Mouse (Mus musculus) frontal cortex, postnatal 36 days (tissue): ENCODE measurements at regions not wholly inside any gene's neighbourhood (a gene's known extent, or its start where the extent isn't known, plus 50 kb on each side); places are given as distances from the start of the nearest gene placed in this dataset.

ENCODE experiments used
- DNase-seq, 2 experiments: peaks; one replicate each; pipeline ENCODE4 v3.0.0; 2022; ENCODE audit warnings: low spot score in 2 of 2

GRCm38 (mm10) chr6:70714239-70714638 lies 77.8 kb downstream of the Rpia start:
- DNase-seq: peak; percentile 71 to 82

DNA sequence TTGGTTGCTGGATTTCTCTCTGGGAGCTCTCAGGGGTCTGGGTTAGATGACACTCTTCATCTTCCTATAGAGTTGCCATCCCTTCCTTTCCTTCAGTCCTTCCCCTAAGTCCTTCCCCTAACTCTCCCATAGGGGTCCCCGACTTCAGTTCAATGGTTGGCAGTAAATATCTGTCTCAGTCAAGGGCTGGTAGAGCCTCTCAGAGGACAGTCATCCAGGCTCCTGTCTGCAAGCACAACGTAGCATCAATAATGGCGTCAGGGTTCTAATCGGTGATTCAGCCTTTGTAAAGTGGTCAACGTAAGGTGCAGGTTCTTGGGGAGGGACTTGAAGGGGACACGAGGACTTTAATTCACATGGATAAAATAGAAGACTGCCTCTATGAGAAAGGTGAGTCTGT lies 78.4 kb downstream of the Rpia start:
- DNase-seq: no peak

GRCm38 (mm10) chr6:70713118-70713517 lies 78.9 kb downstream of the Rpia start:
- DNase-seq: no peak

DNA sequence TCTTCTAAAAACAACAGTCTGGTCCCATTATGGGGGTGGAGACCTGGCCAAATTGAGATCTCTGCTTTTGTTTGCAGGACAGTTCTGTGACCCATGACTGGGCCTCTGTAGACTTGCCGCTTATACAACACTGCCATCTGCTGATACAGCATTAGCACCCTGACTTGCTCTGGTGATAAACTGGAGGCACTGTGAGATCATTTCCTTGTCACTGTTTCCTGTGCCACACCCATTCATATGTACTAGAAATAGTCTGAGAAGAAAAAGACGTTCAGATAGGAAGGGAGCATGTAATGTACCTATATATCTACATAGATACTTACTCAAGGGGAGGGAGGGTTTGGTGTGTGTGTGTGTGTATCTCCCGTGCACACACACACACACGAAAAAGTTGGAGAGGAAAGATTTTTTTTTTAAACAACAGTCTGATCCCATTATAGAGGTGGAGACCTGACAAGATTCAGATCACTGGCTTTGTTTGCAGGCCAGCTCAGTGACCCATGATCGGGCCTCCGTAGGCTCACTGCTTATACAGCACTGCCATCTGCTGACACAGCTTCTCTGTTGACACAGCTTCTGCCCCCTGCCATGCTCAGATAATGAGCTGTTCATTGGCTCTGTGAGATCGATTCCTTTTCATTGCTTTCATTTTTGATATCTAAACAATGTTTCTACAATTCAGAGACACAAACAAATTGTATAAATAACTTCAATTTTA lies 82.5 kb downstream of the Rpia start:
- DNase-seq: peak; percentile 24 to 42

GRCm38 (mm10) chr6:70695596-70695995 lies 96.4 kb downstream of the Rpia start:
- DNase-seq: no peak
